Mouse (Mus musculus) large intestine, adult 2 months (tissue): ENCODE measurements around the gene Rprm. TPM values are rescaled to one million over a fixed set of nuclear protein-coding genes. Genes with fewer than 3 reads are reported as not detected.
A peak's percentile ranks its signal among the peaks of the same experiment; 100 is the strongest.

Experiments used
- DNase-seq: peaks from one replicate; pipeline ENCODE4 v3.0.0-alpha.2; 2012; ENCODE audit warnings: low read depth, low spot score
- WGBS: fragments of 180-500 bp; shearing (Covaris S2); methylation state at CpG from one replicate; pipeline ENCODE4 v1.1.7; 2018; 5-methylcytosine and 5-hydroxymethylcytosine counted together
- polyA plus RNA-seq: library from polyadenylated mRNA; depleted of rRNA; stranded (reverse); fragments of >200 nt; gene quantifications from 2 replicates; pipeline ENCODE4 v1.2.3, GENCODE M21; 2012; rRNA removed

The Rprm gene
- 0.22 and 0.36 TPM in 2 replicates for polyA plus RNA-seq

- peak; percentile 31 for DNase-seq
- 5% methylated on average over 27 of the region's 27 CpGs for WGBS
Observed at GRCm38 (mm10) chr2:54085430-54086087, at the start of gene Rprm. Gene Rprm (minus strand): TSS chr2:54085552.

- WGBS = 72% methylated on average over 6 of the region's 6 CpGs
- DNase-seq = no peak
Observed at GRCm38 (mm10) chr2:54119305-54119704, 34.0 kb upstream of the Rprm start.

GRCm38 (mm10) chr2:54118881-54119280 is 33.5 kb upstream of the Rprm start:
- DNase-seq = no peak
- WGBS = 23% methylated on average over 3 of the region's 3 CpGs

GRCm38 (mm10) chr2:54111294-54111693 is 25.9 kb upstream of the Rprm start:
- DNase-seq = no peak
- WGBS = 45% methylated on average over 2 of the region's 2 CpGs

GRCm38 (mm10) chr2:54106232-54106726 is 20.9 kb upstream of the Rprm start:
- DNase-seq = no peak
- 55% methylated on average over 1 of the region's 1 CpGs for whole genome bisulfite sequencing

- no peak for DNase-seq
- 63% methylated on average over 1 of the region's 1 CpGs for WGBS
Observed at GRCm38 (mm10) chr2:54099939-54100338, 14.6 kb upstream of the Rprm start.

GRCm38 (mm10) chr2:54092616-54093015 is 7.3 kb upstream of the Rprm start:
- 90% methylated on average over 3 of the region's 3 CpGs for WGBS
- DNase-seq = no peak

- 65% methylated on average over 4 of the region's 4 CpGs for WGBS
- no peak for DNase-seq
Observed at GRCm38 (mm10) chr2:54086254-54086653, 902 bp upstream of the Rprm start.

GRCm38 (mm10) chr2:54084737-54085429 is 469 bp downstream of the Rprm start:
- no peak for DNase-seq
- WGBS = 3% methylated on average over 51 of the region's 51 CpGs

GRCm38 (mm10) chr2:54083861-54084736 is 1.3 kb downstream of the Rprm start:
- 5% methylated on average over 29 of the region's 29 CpGs for WGBS
- no peak for DNase-seq

GRCm38 (mm10) chr2:54078961-54079360 is 6.4 kb downstream of the Rprm start:
- 81% methylated on average over 7 of the region's 7 CpGs for WGBS
- DNase-seq = no peak

GRCm38 (mm10) chr2:54071526-54071925 is 13.8 kb downstream of the Rprm start:
- 13% methylated on average over 1 of the region's 1 CpGs for WGBS
- DNase-seq = no peak

GRCm38 (mm10) chr2:54062421-54062820 is 22.9 kb downstream of the Rprm start:
- DNase-seq = no peak
- 14% methylated on average over 1 of the region's 1 CpGs for WGBS

- no peak for DNase-seq
Observed at GRCm38 (mm10) chr2:54061039-54061438, 24.3 kb downstream of the Rprm start.
